Mouse (Mus musculus) liver, embryonic 13.5 days (tissue): ENCODE measurements around the gene Col4a2. TPM values are rescaled to one million over a fixed set of nuclear protein-coding genes. Genes with fewer than 3 reads are reported as not detected.

Source experiments
- ATAC-seq: fragments of 200-750 bp; cut with Nextera tagmentation; 2 replicates; pipeline ENCODE4 v1.8.0; 2017; ENCODE audit warnings: low read depth, mild to moderate bottlenecking, moderate number of reproducible peaks, moderate library complexity
- DNase-seq: peaks from one replicate; pipeline ENCODE4 v3.0.0; 2022
- H3K27ac ChIP-seq: fragments of 300-500 bp; sonication (generic); 2 replicates; pipeline ENCODE4 v1.5.1; 2015; ENCODE audit warnings: moderate library complexity, mild to moderate bottlenecking, inconsistent platforms
- H3K27me3 ChIP-seq: fragments of 300-500 bp; sonication (generic); 2 replicates; pipeline ENCODE4 v1.6.1; 2015; ENCODE audit warnings: mild to moderate bottlenecking, inconsistent platforms
- H3K36me3 ChIP-seq: fragments of 300-500 bp; sonication (generic); 2 replicates; pipeline ENCODE4 v1.6.1; 2015; ENCODE audit warnings: mild to moderate bottlenecking, inconsistent platforms
- H3K4me1 ChIP-seq: fragments of 300-500 bp; sonication (generic); replicated peaks from 2 replicates; pipeline ENCODE4 v1.6.1; 2015; ENCODE audit warnings: inconsistent platforms
- H3K4me2 ChIP-seq: fragments of 300-500 bp; sonication (generic); 2 replicates; pipeline ENCODE4 v1.6.1; 2015; ENCODE audit warnings: inconsistent platforms, mild to moderate bottlenecking, moderate library complexity
- H3K4me3 ChIP-seq: fragments of 300-500 bp; sonication (generic); replicated peaks from 2 replicates; pipeline ENCODE4 v1.5.1; 2015; ENCODE audit warnings: mild to moderate bottlenecking, inconsistent platforms
- H3K9ac ChIP-seq: fragments of 300-500 bp; sonication (generic); 2 replicates; pipeline ENCODE4 v1.6.1; 2015; ENCODE audit warnings: mild to moderate bottlenecking, inconsistent platforms
- H3K9me3 ChIP-seq: fragments of 300-500 bp; sonication (generic); replicated peaks from 2 replicates; pipeline ENCODE4 v1.6.1; 2016; ENCODE audit warnings: inconsistent platforms
- WGBS: fragments of 180-500 bp; shearing (Covaris S2); methylation state at CpG from one replicate; pipeline ENCODE4 v1.1.7; 2015; ENCODE audit not compliant: insufficient replicate concordance; 5-methylcytosine and 5-hydroxymethylcytosine counted together
- polyA plus RNA-seq: library from polyadenylated mRNA; unstranded; fragments of >200 nt; fragmentation: Nextera tagmentation; extraction: Ambion mirVana; gene quantifications from 2 replicates; pipeline ENCODE4 v1.2.1, GENCODE M21; 2015

Gene Col4a2
- polyA plus RNA-seq, 1 experiment from 2014 or later: 5.4 TPM

GRCm38 (mm10) chr8:11296282-11296943, 16.2 kb upstream of the Col4a2 start:
- 58% methylated on average over 10 of the region's 10 CpGs for WGBS
- Histone ChIP-seq H3K9me3 (no peaks in the 10 kb centered on the region), H3K36me3 (no peaks in the 10 kb centered on the region), H3K27me3 (no peaks in the 10 kb centered on the region), H3K4me1 (peaks cover 9% of the 10 kb centered on the region; the same call in 1 of the 2 replicates), H3K27ac (no peak overlapping the region), H3K4me2 (no peak overlapping the region), H3K4me3 (no peak overlapping the region), H3K9ac (no peak overlapping the region)
- ATAC-seq (no peak), DNase-seq (no peak)

- H3K9ac ChIP-seq: no peak overlapping the region
- peaks cover 9% of the 10 kb centered on the region; the same call in 1 of the 2 replicates for H3K4me1 ChIP-seq
- H3K4me2 ChIP-seq: no peak overlapping the region
- no peak for ATAC-seq
- no peak for DNase-seq
- H3K27ac ChIP-seq: no peak overlapping the region
- H3K27me3 ChIP-seq: no peaks in the 10 kb centered on the region
- 47% methylated on average over 8 of the region's 8 CpGs for WGBS
- H3K9me3 ChIP-seq: no peaks in the 10 kb centered on the region
- H3K4me3 ChIP-seq: no peak overlapping the region
- no peaks in the 10 kb centered on the region for H3K36me3 ChIP-seq
Measured at GRCm38 (mm10) chr8:11297141-11297838, 15.3 kb upstream of the Col4a2 start.

- WGBS: 46% methylated on average over 12 of the region's 12 CpGs
- DNase-seq (no peak), ATAC-seq (no peak)
- H3K9ac ChIP-seq: no peak overlapping the region
- no peaks in the 10 kb centered on the region for H3K27me3 ChIP-seq
- no peaks in the 10 kb centered on the region for H3K36me3 ChIP-seq
- H3K4me3 ChIP-seq: no peak overlapping the region
- H3K27ac ChIP-seq: no peak overlapping the region
- H3K4me1 ChIP-seq: peaks cover 9% of the 10 kb centered on the region; the same call in 1 of the 2 replicates
- no peak overlapping the region for H3K4me2 ChIP-seq
- H3K9me3 ChIP-seq: no peaks in the 10 kb centered on the region
Measured at GRCm38 (mm10) chr8:11298531-11299316, 13.9 kb upstream of the Col4a2 start.

- H3K4me2 ChIP-seq: no peak overlapping the region
- DNase-seq (no peak), ATAC-seq (no peak)
- WGBS: 57% methylated on average over 3 of the region's 3 CpGs
- no peak overlapping the region for H3K27ac ChIP-seq
- H3K27me3 ChIP-seq: no peaks in the 10 kb centered on the region
- no peaks in the 10 kb centered on the region for H3K36me3 ChIP-seq
- H3K4me3 ChIP-seq: no peak overlapping the region
- peaks cover 9% of the 10 kb centered on the region; the same call in 1 of the 2 replicates for H3K4me1 ChIP-seq
- no peaks in the 10 kb centered on the region for H3K9me3 ChIP-seq
- H3K9ac ChIP-seq: no peak overlapping the region
Measured at GRCm38 (mm10) chr8:11299317-11299602, 13.3 kb upstream of the Col4a2 start.

GRCm38 (mm10) chr8:11300436-11300835, 12.2 kb upstream of the Col4a2 start:
- WGBS: 72% methylated on average over 8 of the region's 8 CpGs
- Histone ChIP-seq H3K36me3 (no peaks in the 10 kb centered on the region), H3K27me3 (no peaks in the 10 kb centered on the region), H3K4me1 (peaks cover 7% of the 10 kb centered on the region; the same call in 1 of the 2 replicates), H3K9me3 (no peaks in the 10 kb centered on the region), H3K4me3 (no peak overlapping the region), H3K27ac (no peak overlapping the region), H3K4me2 (no peak overlapping the region), H3K9ac (no peak overlapping the region)
- ATAC-seq (no peak), DNase-seq (no peak)

GRCm38 (mm10) chr8:11304027-11304601, 8.5 kb upstream of the Col4a2 start:
- peaks cover 3% of the 10 kb centered on the region; the same call in 1 of the 2 replicates for H3K4me1 ChIP-seq
- 61% methylated on average over 6 of the region's 6 CpGs for WGBS
- no peaks in the 10 kb centered on the region for H3K36me3 ChIP-seq
- no peak overlapping the region for H3K27ac ChIP-seq
- no peaks in the 10 kb centered on the region for H3K27me3 ChIP-seq
- no peak overlapping the region for H3K4me3 ChIP-seq
- H3K9ac ChIP-seq: no peak overlapping the region
- ATAC-seq: no peak
- H3K4me2 ChIP-seq: no peak overlapping the region
- DNase-seq: no peak
- H3K9me3 ChIP-seq: no peaks in the 10 kb centered on the region

- Histone ChIP-seq H3K4me3 (no peak overlapping the region), H3K36me3 (no peaks in the 10 kb centered on the region), H3K9me3 (no peaks in the 10 kb centered on the region), H3K27me3 (peaks cover 10% of the 10 kb centered on the region; the same call in 1 of the 2 replicates), H3K4me2 (no peak overlapping the region), H3K9ac (no peak overlapping the region), H3K27ac (no peak overlapping the region), H3K4me1 (peaks cover 7% of the 10 kb centered on the region; the same call in 1 of the 2 replicates)
- ATAC-seq (no peak), DNase-seq (no peak)
- WGBS: 63% methylated on average over 1 of the region's 1 CpGs
Measured at GRCm38 (mm10) chr8:11305539-11305938, 7.1 kb upstream of the Col4a2 start.

GRCm38 (mm10) chr8:11307451-11307850, 5.2 kb upstream of the Col4a2 start:
- peaks cover 29% of the 10 kb centered on the region for H3K27me3 ChIP-seq
- no peak overlapping the region for H3K4me3 ChIP-seq
- no peak overlapping the region for H3K27ac ChIP-seq
- no peak for DNase-seq
- 64% methylated on average over 7 of the region's 7 CpGs for WGBS
- H3K9me3 ChIP-seq: no peaks in the 10 kb centered on the region
- no peaks in the 10 kb centered on the region for H3K36me3 ChIP-seq
- H3K4me1 ChIP-seq: peaks cover 7% of the 10 kb centered on the region; the same call in 1 of the 2 replicates
- no peak overlapping the region for H3K9ac ChIP-seq
- no peak overlapping the region for H3K4me2 ChIP-seq
- no peak for ATAC-seq

GRCm38 (mm10) chr8:11308570-11308998, 4.0 kb upstream of the Col4a2 start:
- peaks cover 40% of the 10 kb centered on the region for H3K27me3 ChIP-seq
- ATAC-seq (no peak), DNase-seq (no peak)
- H3K4me1 ChIP-seq: peaks cover 7% of the 10 kb centered on the region; the same call in 1 of the 2 replicates
- H3K36me3 ChIP-seq: no peaks in the 10 kb centered on the region
- 38% methylated on average over 7 of the region's 7 CpGs for WGBS
- H3K27ac ChIP-seq: no peak overlapping the region
- H3K4me2 ChIP-seq: no peak overlapping the region
- no peak overlapping the region for H3K9ac ChIP-seq
- no peaks in the 10 kb centered on the region for H3K9me3 ChIP-seq
- no peak overlapping the region for H3K4me3 ChIP-seq

GRCm38 (mm10) chr8:11309226-11309625, 3.4 kb upstream of the Col4a2 start:
- Histone ChIP-seq H3K27ac (no peak overlapping the region), H3K4me3 (no peak overlapping the region), H3K36me3 (no peaks in the 10 kb centered on the region), H3K9ac (no peak overlapping the region), H3K4me2 (no peak overlapping the region), H3K27me3 (peaks cover 47% of the 10 kb centered on the region), H3K9me3 (no peaks in the 10 kb centered on the region), H3K4me1 (peaks cover 7% of the 10 kb centered on the region; the same call in 1 of the 2 replicates)
- WGBS: 41% methylated on average over 5 of the region's 5 CpGs
- ATAC-seq: no peak
- DNase-seq: no peak

GRCm38 (mm10) chr8:11310049-11310448, 2.6 kb upstream of the Col4a2 start:
- DNase-seq (no peak), ATAC-seq (no peak)
- Histone ChIP-seq H3K36me3 (no peaks in the 10 kb centered on the region), H3K27me3 (peaks cover 55% of the 10 kb centered on the region), H3K4me2 (no peak overlapping the region), H3K4me1 (peaks cover 7% of the 10 kb centered on the region; the same call in 1 of the 2 replicates), H3K9ac (no peak overlapping the region), H3K27ac (no peak overlapping the region), H3K9me3 (no peaks in the 10 kb centered on the region), H3K4me3 (no peak overlapping the region)
- WGBS: 45% methylated on average over 2 of the region's 2 CpGs
